Mouse (Mus musculus) stomach, embryonic 15.5 days (tissue): ENCODE data around the gene Specc1. TPM values are rescaled to one million over a fixed set of nuclear protein-coding genes. Genes with fewer than 3 reads are reported as not detected.

Experiments used
- ATAC-seq: fragments of 200-750 bp; cut with Nextera tagmentation; 2 replicates; pipeline ENCODE4 v1.8.0; 2017; ENCODE audit warnings: low read depth, moderate number of reproducible peaks, moderate TSS enrichment; ENCODE audit not compliant: insufficient read depth, low FRiP score
- H3K27ac ChIP-seq: fragments of 300-500 bp; sonication (generic); 2 replicates; pipeline ENCODE4 v1.5.1; 2015; ENCODE audit warnings: mild to moderate bottlenecking, inconsistent platforms
- H3K27me3 ChIP-seq: fragments of 300-500 bp; sonication (generic); replicated peaks from 2 replicates; pipeline ENCODE4 v1.6.1; 2015; ENCODE audit warnings: inconsistent platforms
- H3K36me3 ChIP-seq: fragments of 300-500 bp; sonication (generic); 2 replicates; pipeline ENCODE4 v1.6.1; 2015; ENCODE audit warnings: inconsistent platforms
- H3K4me1 ChIP-seq: fragments of 300-500 bp; sonication (generic); 2 replicates; pipeline ENCODE4 v1.6.1; 2015; ENCODE audit warnings: inconsistent platforms
- H3K4me2 ChIP-seq: fragments of 300-500 bp; sonication (generic); 2 replicates; pipeline ENCODE4 v1.6.1; 2015; ENCODE audit warnings: mild to moderate bottlenecking, inconsistent platforms
- H3K4me3 ChIP-seq: fragments of 300-500 bp; sonication (generic); replicated peaks from 2 replicates; pipeline ENCODE4 v1.5.1; 2015; ENCODE audit warnings: inconsistent platforms
- H3K9ac ChIP-seq: fragments of 300-500 bp; sonication (generic); 2 replicates; pipeline ENCODE4 v1.6.1; 2015; ENCODE audit warnings: inconsistent platforms
- H3K9me3 ChIP-seq: fragments of 300-500 bp; sonication (generic); 2 replicates; pipeline ENCODE4 v1.6.1; 2016; ENCODE audit warnings: inconsistent platforms
- WGBS: fragments of 180-500 bp; shearing (Covaris S2); methylation state at CpG from one replicate; pipeline ENCODE4 v1.1.7; 2015; 5-methylcytosine and 5-hydroxymethylcytosine counted together
- polyA plus RNA-seq: library from polyadenylated mRNA; unstranded; fragments of >200 nt; fragmentation: Nextera tagmentation; extraction: Ambion mirVana; gene quantifications from 2 replicates; pipeline ENCODE4 v1.2.1, GENCODE M21; 2015

The Specc1 gene
- 9.8 and 13.4 TPM in 2 replicates for polyA plus RNA-seq

- under 1% methylated on average over 58 of the region's 58 CpGs for WGBS
- Histone ChIP-seq H3K36me3 (no peaks in the 10 kb centered on the region), H3K9ac (peak within 1 kb of the TSS; percentile 37), H3K27ac (no peak within 1 kb of the TSS), H3K4me2 (peak within 1 kb of the TSS; percentile 100), H3K9me3 (no peaks in the 10 kb centered on the region), H3K4me3 (peak within 1 kb of the TSS; percentile 59), H3K4me1 (peaks cover 5% of the 10 kb centered on the region), H3K27me3 (peaks cover 18% of the 10 kb centered on the region)
- peak; percentile 86 for ATAC-seq
Observed at GRCm38 (mm10) chr11:61956572-61957295, at the start of gene Specc1. Specc1 (plus strand) TSS chr11:61956763.

GRCm38 (mm10) chr11:61908315-61908714, 48.2 kb upstream of the Specc1 start:
- H3K4me1 ChIP-seq = no peaks in the 10 kb centered on the region
- ATAC-seq = no peak
- no peaks in the 10 kb centered on the region for H3K9me3 ChIP-seq
- H3K4me2 ChIP-seq = no peak overlapping the region
- H3K4me3 ChIP-seq = no peak overlapping the region
- H3K9ac ChIP-seq = no peak overlapping the region
- H3K36me3 ChIP-seq = peaks cover 11% of the 10 kb centered on the region; the same call in 1 of the 2 replicates
- no peaks in the 10 kb centered on the region for H3K27me3 ChIP-seq
- H3K27ac ChIP-seq = no peak overlapping the region

GRCm38 (mm10) chr11:61919702-61920101, 36.9 kb upstream of the Specc1 start:
- H3K9ac ChIP-seq = no peak overlapping the region
- ATAC-seq = no peak
- H3K4me2 ChIP-seq = no peak overlapping the region
- H3K4me1 ChIP-seq = no peaks in the 10 kb centered on the region
- H3K4me3 ChIP-seq = no peak overlapping the region
- 93% methylated on average over 3 of the region's 3 CpGs for WGBS
- H3K9me3 ChIP-seq = no peaks in the 10 kb centered on the region
- no peak overlapping the region for H3K27ac ChIP-seq
- H3K36me3 ChIP-seq = peaks cover 11% of the 10 kb centered on the region; the same call in 1 of the 2 replicates
- no peaks in the 10 kb centered on the region for H3K27me3 ChIP-seq

- no peak for ATAC-seq
- Histone ChIP-seq H3K9ac (no peak overlapping the region), H3K4me3 (no peak overlapping the region), H3K4me1 (no peaks in the 10 kb centered on the region), H3K9me3 (no peaks in the 10 kb centered on the region), H3K27ac (no peak overlapping the region), H3K27me3 (no peaks in the 10 kb centered on the region), H3K4me2 (no peak overlapping the region), H3K36me3 (peaks cover 6% of the 10 kb centered on the region; the same call in 1 of the 2 replicates)
- 78% methylated on average over 1 of the region's 1 CpGs for WGBS
Observed at GRCm38 (mm10) chr11:61923309-61923708, 33.3 kb upstream of the Specc1 start.

- H3K9me3 ChIP-seq = no peaks in the 10 kb centered on the region
- peak overlapping the region; percentile 95 for H3K27ac ChIP-seq
- ATAC-seq = no peak
- 0 out of 2 replicates have a peak, but pooled peaks cover 9% of the 10 kb centered on the region for H3K4me1 ChIP-seq
- H3K4me3 ChIP-seq = peak overlapping the region; percentile 82
- peak overlapping the region; percentile 57 for H3K4me2 ChIP-seq
- H3K27me3 ChIP-seq = no peaks in the 10 kb centered on the region
- no peaks in the 10 kb centered on the region for H3K36me3 ChIP-seq
- 1% methylated on average over 47 of the region's 47 CpGs for WGBS
- H3K9ac ChIP-seq = peak overlapping the region; percentile 97
Observed at GRCm38 (mm10) chr11:61929323-61930097, 27.1 kb upstream of the Specc1 start.

GRCm38 (mm10) chr11:61930098-61930517, 26.5 kb upstream of the Specc1 start, which contains the start of gene Akap10:
Akap10 (minus strand) TSS chr11:61930252.
- H3K4me2 ChIP-seq = peak within 1 kb of the TSS; percentile 73
- no peaks in the 10 kb centered on the region for H3K36me3 ChIP-seq
- H3K9ac ChIP-seq = peak within 1 kb of the TSS; percentile 97
- 0% methylated on average over 37 of the region's 43 CpGs for WGBS
- no peaks in the 10 kb centered on the region for H3K27me3 ChIP-seq
- H3K27ac ChIP-seq = peak within 1 kb of the TSS; percentile 95
- peak; percentile 95 for ATAC-seq
- 0 out of 2 replicates have a peak, but pooled peaks cover 9% of the 10 kb centered on the region for H3K4me1 ChIP-seq
- no peaks in the 10 kb centered on the region for H3K9me3 ChIP-seq
- peak within 1 kb of the TSS; percentile 82 for H3K4me3 ChIP-seq

GRCm38 (mm10) chr11:61930640-61931586, 25.6 kb upstream of the Specc1 start:
- no peak for ATAC-seq
- 0 out of 2 replicates have a peak, but pooled peaks cover 9% of the 10 kb centered on the region for H3K4me1 ChIP-seq
- WGBS = 18% methylated on average over 11 of the region's 11 CpGs

GRCm38 (mm10) chr11:61937761-61938160, 18.8 kb upstream of the Specc1 start:
- Histone ChIP-seq H3K4me3 (no peak overlapping the region), H3K27me3 (no peaks in the 10 kb centered on the region), H3K4me1 (no peaks in the 10 kb centered on the region), H3K9me3 (no peaks in the 10 kb centered on the region), H3K9ac (no peak overlapping the region), H3K27ac (no peak overlapping the region), H3K4me2 (no peak overlapping the region), H3K36me3 (no peaks in the 10 kb centered on the region)
- ATAC-seq = no peak
- WGBS = 85% methylated on average over 1 of the region's 1 CpGs

More at GRCm38 (mm10) chr11:61930640-61931586, 25.6 kb upstream of the Specc1 start:
- Histone ChIP-seq H3K9ac (peak overlapping the region; percentile 54; the same call in 1 of the 2 replicates), H3K27ac (peak overlapping the region; percentile 95), H3K27me3 (no peaks in the 10 kb centered on the region), H3K9me3 (no peaks in the 10 kb centered on the region), H3K4me2 (peak overlapping the region; percentile 73), H3K4me3 (peak overlapping the region; percentile 82), H3K36me3 (no peaks in the 10 kb centered on the region)

GRCm38 (mm10) chr11:61942903-61943302, 13.7 kb upstream of the Specc1 start:
- H3K4me1 ChIP-seq = no peaks in the 10 kb centered on the region
- H3K9ac ChIP-seq = no peak overlapping the region
- WGBS = 87% methylated on average over 2 of the region's 2 CpGs
- no peaks in the 10 kb centered on the region for H3K36me3 ChIP-seq
- no peak overlapping the region for H3K27ac ChIP-seq
- H3K4me3 ChIP-seq = no peak overlapping the region
- no peaks in the 10 kb centered on the region for H3K9me3 ChIP-seq
- H3K27me3 ChIP-seq = no peaks in the 10 kb centered on the region
- no peak overlapping the region for H3K4me2 ChIP-seq
- ATAC-seq = no peak

GRCm38 (mm10) chr11:61944417-61944816, 12.1 kb upstream of the Specc1 start:
- H3K9ac ChIP-seq = no peak overlapping the region
- H3K36me3 ChIP-seq = no peaks in the 10 kb centered on the region
- H3K4me3 ChIP-seq = no peak overlapping the region
- no peak for ATAC-seq
- no peak overlapping the region for H3K27ac ChIP-seq
- WGBS = 80% methylated on average over 9 of the region's 9 CpGs
- no peaks in the 10 kb centered on the region for H3K27me3 ChIP-seq
- H3K4me2 ChIP-seq = no peak overlapping the region
- H3K9me3 ChIP-seq = no peaks in the 10 kb centered on the region
- H3K4me1 ChIP-seq = no peaks in the 10 kb centered on the region

GRCm38 (mm10) chr11:61946608-61947007, 10.0 kb upstream of the Specc1 start:
- no peak for ATAC-seq
- Histone ChIP-seq H3K4me3 (no peak overlapping the region), H3K9ac (no peak overlapping the region), H3K27me3 (no peaks in the 10 kb centered on the region), H3K36me3 (no peaks in the 10 kb centered on the region), H3K4me1 (no peaks in the 10 kb centered on the region), H3K4me2 (no peak overlapping the region), H3K27ac (no peak overlapping the region), H3K9me3 (no peaks in the 10 kb centered on the region)
- WGBS = 93% methylated on average over 4 of the region's 4 CpGs
